Mouse (Mus musculus): ENCODE measurements at regions not wholly inside any gene's neighbourhood (a gene's known extent, or its start where the extent isn't known, plus 50 kb on each side); places are given as distances from the start of the nearest gene placed in this dataset.

DNA sequence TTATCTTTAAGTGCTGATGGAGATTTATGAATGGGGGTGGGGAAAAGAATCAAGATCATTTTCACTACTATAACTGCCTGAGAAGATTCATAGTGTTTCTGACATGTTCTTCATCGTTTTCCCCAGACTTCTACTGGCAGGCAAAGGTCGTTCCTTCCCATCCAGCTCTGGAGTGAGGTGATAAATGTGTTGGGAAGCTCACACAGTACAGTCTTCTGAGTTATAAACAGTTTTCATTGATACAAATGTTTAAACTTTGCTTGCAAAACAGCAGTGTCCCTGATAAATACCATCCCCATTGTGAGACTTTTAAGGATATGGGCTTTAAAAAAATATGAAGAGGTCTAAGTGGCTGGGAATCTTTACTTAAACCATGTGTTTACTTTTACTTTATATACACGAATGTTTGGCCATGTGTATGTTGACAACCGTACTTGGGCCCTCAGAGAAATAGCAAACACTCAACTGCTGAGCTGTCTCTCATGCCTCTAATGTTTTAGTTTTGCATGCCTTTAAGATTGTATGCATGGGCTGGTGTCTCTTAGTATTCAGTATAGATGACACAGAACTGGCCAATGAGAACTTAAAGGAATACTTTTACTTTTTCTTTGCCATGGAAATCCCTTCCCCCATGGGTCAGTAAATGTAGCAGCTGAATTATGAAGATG lies 189.8 kb upstream of the Rora start:
- ATAC-seq: no peak
- H3K36me3 ChIP-seq (ENCODE audit: insufficient read depth, low read length): no peaks in the 10 kb centered on the region
- WGBS: 19% methylated on average over 4 of the region's 4 CpGs
- TF ChIP-seq CTCF (IDR thresholded peaks at IDR 0.05) (no peak), EP300 (IDR thresholded peaks at IDR 0.05) (no peak)
- H3K4me2 ChIP-seq (replicated peaks; ENCODE audit: low read depth, low read length): no peak overlapping the region
- peak; percentile 4 for DNase-seq (ENCODE audit: low spot score)
- no peak overlapping the region for H3K9ac ChIP-seq (replicated peaks; ENCODE audit: low read depth)
- H3K4me1 ChIP-seq (ENCODE audit: insufficient read depth, low read depth, low read length): no peaks in the 10 kb centered on the region
- no peaks in the 10 kb centered on the region for H3K27me3 ChIP-seq (replicated peaks; ENCODE audit: insufficient read depth, low read length)
- no peaks in the 10 kb centered on the region for H3K9me3 ChIP-seq (ENCODE audit: low read length)
- H3K4me3 ChIP-seq (ENCODE audit: low read depth, low read length): no peak overlapping the region
- H3K27ac ChIP-seq (ENCODE audit: low read length): no peak overlapping the region

DNA sequence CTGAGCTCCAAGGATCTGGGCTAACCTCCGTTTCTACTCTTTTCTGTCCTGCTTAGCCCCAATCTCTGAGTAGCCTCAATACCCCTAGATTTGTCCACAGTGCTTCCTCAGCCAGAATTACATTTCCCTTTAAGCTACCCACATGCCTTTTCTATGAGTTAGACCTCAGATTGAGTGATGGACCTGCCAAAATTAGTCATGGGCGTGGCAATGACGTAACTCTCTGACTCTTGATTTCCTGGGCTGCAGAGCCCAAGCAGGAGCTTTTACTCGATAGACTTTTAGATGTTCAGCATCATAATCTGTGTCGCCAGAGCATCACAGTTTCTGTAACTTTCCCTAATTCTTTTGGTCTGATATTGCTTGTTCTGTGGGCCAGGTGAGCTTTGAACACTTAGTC lies 186.9 kb upstream of the Rora start:
- H3K4me3 ChIP-seq (ENCODE audit: low read depth, low read length): no peak overlapping the region
- no peaks in the 10 kb centered on the region for H3K9me3 ChIP-seq (ENCODE audit: low read length)
- H3K4me1 ChIP-seq (ENCODE audit: insufficient read depth, low read depth, low read length): no peaks in the 10 kb centered on the region
- ATAC-seq: no peak
- no peaks in the 10 kb centered on the region for H3K36me3 ChIP-seq (ENCODE audit: insufficient read depth, low read length)
- no peak overlapping the region for H3K9ac ChIP-seq (replicated peaks; ENCODE audit: low read depth)
- DNase-seq (ENCODE audit: low spot score): no peak
- no peak for TF ChIP-seq EP300 (IDR thresholded peaks at IDR 0.05)
- no peak for TF ChIP-seq CTCF (IDR thresholded peaks at IDR 0.05)
- 69% methylated on average over 5 of the region's 5 CpGs for WGBS
- no peak overlapping the region for H3K4me2 ChIP-seq (replicated peaks; ENCODE audit: low read depth, low read length)
- H3K27ac ChIP-seq (ENCODE audit: low read length): no peak overlapping the region
- H3K27me3 ChIP-seq (replicated peaks; ENCODE audit: insufficient read depth, low read length): no peaks in the 10 kb centered on the region

DNA sequence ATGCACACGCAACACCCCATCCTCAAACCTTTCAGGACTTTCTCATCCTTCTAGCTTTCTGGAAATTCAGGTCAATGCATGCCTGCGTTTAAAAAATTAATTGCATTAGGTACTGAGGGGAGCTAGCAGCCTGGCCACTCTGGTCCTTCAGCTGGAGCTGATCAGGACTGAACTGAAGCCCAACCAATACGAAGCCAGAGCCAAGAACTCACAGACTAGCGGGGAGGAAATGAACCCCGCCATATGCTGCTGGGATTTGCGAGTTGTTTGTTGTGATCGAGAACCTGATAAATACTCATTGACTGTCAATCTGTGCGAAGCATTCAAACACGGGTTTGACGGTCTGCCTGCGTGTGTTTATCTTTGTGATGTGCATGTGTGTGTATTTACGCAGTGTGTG lies 177.2 kb upstream of the Rora start:
- ATAC-seq (no peak), DNase-seq (ENCODE audit: low spot score) (no peak)
- no peak overlapping the region for H3K4me2 ChIP-seq (replicated peaks; ENCODE audit: low read depth, low read length)
- no peak overlapping the region for H3K4me3 ChIP-seq (ENCODE audit: low read depth, low read length)
- H3K27me3 ChIP-seq (replicated peaks; ENCODE audit: insufficient read depth, low read length): no peaks in the 10 kb centered on the region
- no peak overlapping the region for H3K9ac ChIP-seq (replicated peaks; ENCODE audit: low read depth)
- H3K4me1 ChIP-seq (ENCODE audit: insufficient read depth, low read depth, low read length): no peaks in the 10 kb centered on the region
- 77% methylated on average over 12 of the region's 12 CpGs for WGBS
- no peaks in the 10 kb centered on the region for H3K9me3 ChIP-seq (ENCODE audit: low read length)
- no peak overlapping the region for H3K27ac ChIP-seq (ENCODE audit: low read length)
- no peaks in the 10 kb centered on the region for H3K36me3 ChIP-seq (ENCODE audit: insufficient read depth, low read length)
- TF ChIP-seq CTCF (IDR thresholded peaks at IDR 0.05) (no peak), EP300 (IDR thresholded peaks at IDR 0.05) (no peak)

DNA sequence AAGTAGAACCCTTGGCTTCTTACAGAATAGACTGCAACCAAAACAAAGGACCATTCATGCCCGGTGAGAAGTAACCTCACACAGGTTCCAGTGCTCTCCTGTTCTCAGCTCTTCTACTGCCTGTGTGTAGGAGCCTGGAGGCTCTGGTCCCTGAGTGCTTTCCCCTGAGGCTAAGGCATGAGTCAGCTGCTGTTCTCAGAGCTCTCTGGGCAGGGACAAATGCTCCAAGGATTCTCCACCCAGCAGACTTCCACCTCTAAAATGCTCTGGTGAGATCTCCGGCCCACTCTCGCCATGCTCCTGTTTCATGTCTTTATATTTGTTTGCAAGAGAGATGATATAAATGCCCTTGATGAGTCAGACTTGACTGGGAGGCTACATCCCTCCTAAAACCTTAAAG lies 176.1 kb upstream of the Rora start:
- no peak for ATAC-seq

DNA sequence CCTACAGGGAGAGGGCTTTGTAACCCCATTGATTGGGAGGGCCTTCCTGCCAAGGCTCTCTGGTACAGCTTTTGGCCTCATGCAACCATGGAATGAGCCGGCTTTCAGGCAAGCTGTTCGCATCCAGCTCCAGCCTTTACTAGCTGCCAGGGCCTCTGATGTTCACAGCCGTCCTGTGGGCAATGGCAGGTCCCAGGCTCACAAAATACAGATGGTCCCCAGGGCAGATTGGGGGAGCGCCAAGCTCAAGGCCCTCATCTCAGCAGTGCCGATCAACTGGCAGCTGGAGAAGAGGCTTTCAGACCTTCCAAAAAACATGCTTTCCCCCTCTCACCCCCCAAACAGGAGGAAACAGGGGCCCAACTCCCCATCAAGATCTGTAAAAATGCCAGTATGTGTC lies 166.9 kb upstream of the Rora start:
- H3K9me3 ChIP-seq (ENCODE audit: low read length): no peaks in the 10 kb centered on the region
- no peaks in the 10 kb centered on the region for H3K36me3 ChIP-seq (ENCODE audit: insufficient read depth, low read length)
- H3K27ac ChIP-seq (ENCODE audit: low read length): no peak overlapping the region
- no peaks in the 10 kb centered on the region for H3K27me3 ChIP-seq (replicated peaks; ENCODE audit: insufficient read depth, low read length)
- WGBS: 71% methylated on average over 5 of the region's 5 CpGs
- no peak overlapping the region for H3K9ac ChIP-seq (replicated peaks; ENCODE audit: low read depth)
- ATAC-seq (no peak), DNase-seq (ENCODE audit: low spot score) (no peak)
- no peak for TF ChIP-seq CTCF (IDR thresholded peaks at IDR 0.05)
- no peak for TF ChIP-seq EP300 (IDR thresholded peaks at IDR 0.05)
- H3K4me3 ChIP-seq (ENCODE audit: low read depth, low read length): no peak overlapping the region
- H3K4me2 ChIP-seq (replicated peaks; ENCODE audit: low read depth, low read length): no peak overlapping the region
- no peaks in the 10 kb centered on the region for H3K4me1 ChIP-seq (ENCODE audit: insufficient read depth, low read depth, low read length)

More for the DNA sequence above, 176.1 kb upstream of the Rora start:
- Histone ChIP-seq H3K4me2 (replicated peaks; ENCODE audit: low read depth, low read length) (no peak overlapping the region), H3K9me3 (ENCODE audit: low read length) (no peaks in the 10 kb centered on the region), H3K4me3 (ENCODE audit: low read depth, low read length) (no peak overlapping the region), H3K4me1 (ENCODE audit: insufficient read depth, low read depth, low read length) (no peaks in the 10 kb centered on the region), H3K27ac (ENCODE audit: low read length) (no peak overlapping the region), H3K27me3 (replicated peaks; ENCODE audit: insufficient read depth, low read length) (no peaks in the 10 kb centered on the region), H3K36me3 (ENCODE audit: insufficient read depth, low read length) (no peaks in the 10 kb centered on the region), H3K9ac (replicated peaks; ENCODE audit: low read depth) (no peak overlapping the region)
- TF ChIP-seq CTCF (IDR thresholded peaks at IDR 0.05): no peak
- DNase-seq (ENCODE audit: low spot score): no peak
- WGBS: 79% methylated on average over 3 of the region's 3 CpGs

GRCm38 (mm10) chr9:68491151-68491550 lies 162.4 kb upstream of the Rora start:
- Histone ChIP-seq H3K27me3 (replicated peaks; ENCODE audit: insufficient read depth, low read length) (no peaks in the 10 kb centered on the region), H3K27ac (ENCODE audit: low read length) (no peak overlapping the region), H3K4me3 (ENCODE audit: low read depth, low read length) (no peak overlapping the region), H3K4me2 (replicated peaks; ENCODE audit: low read depth, low read length) (no peak overlapping the region), H3K36me3 (ENCODE audit: insufficient read depth, low read length) (no peaks in the 10 kb centered on the region), H3K4me1 (ENCODE audit: insufficient read depth, low read depth, low read length) (no peaks in the 10 kb centered on the region), H3K9ac (replicated peaks; ENCODE audit: low read depth) (no peak overlapping the region), H3K9me3 (ENCODE audit: low read length) (no peaks in the 10 kb centered on the region)
- 35% methylated on average over 2 of the region's 2 CpGs for WGBS
- ATAC-seq: no peak
- TF ChIP-seq EP300 (IDR thresholded peaks at IDR 0.05): no peak
- no peak for TF ChIP-seq CTCF (IDR thresholded peaks at IDR 0.05)
- DNase-seq (ENCODE audit: low spot score): peak; percentile 30

- H3K9me3 ChIP-seq (ENCODE audit: low read length): no peaks in the 10 kb centered on the region
- ATAC-seq (no peak), DNase-seq (ENCODE audit: low spot score) (no peak)
- no peak overlapping the region for H3K4me2 ChIP-seq (replicated peaks; ENCODE audit: low read depth, low read length)
- no peak overlapping the region for H3K4me3 ChIP-seq (ENCODE audit: low read depth, low read length)
- H3K36me3 ChIP-seq (ENCODE audit: insufficient read depth, low read length): no peaks in the 10 kb centered on the region
- no peak overlapping the region for H3K27ac ChIP-seq (ENCODE audit: low read length)
- no peaks in the 10 kb centered on the region for H3K4me1 ChIP-seq (ENCODE audit: insufficient read depth, low read depth, low read length)
- no peak for TF ChIP-seq CTCF (IDR thresholded peaks at IDR 0.05)
- TF ChIP-seq EP300 (IDR thresholded peaks at IDR 0.05): no peak
- no peaks in the 10 kb centered on the region for H3K27me3 ChIP-seq (replicated peaks; ENCODE audit: insufficient read depth, low read length)
- H3K9ac ChIP-seq (replicated peaks; ENCODE audit: low read depth): no peak overlapping the region
- 64% methylated on average over 5 of the region's 5 CpGs for whole genome bisulfite sequencing
Observed at GRCm38 (mm10) chr9:68521218-68521617, 132.4 kb upstream of the Rora start.

Measured in lung, postnatal 0 days (tissue).